Mouse (Mus musculus) brain, embryonic 14.5 days (tissue): ENCODE results near the gene Loxl1.

ENCODE experiments used
- CTCF ChIP-seq: fragments of 200-500 bp; IDR thresholded peaks from 2 replicates; pipeline ENCODE4 v1.5.1; 2012; ENCODE audit warnings: inconsistent platforms, mild to moderate bottlenecking, moderate library complexity, borderline replicate concordance; ENCODE audit not compliant: insufficient read depth, insufficient read length; ENCODE audit errors: extremely low read depth
- POLR2A ChIP-seq: fragments of 200-500 bp; IDR thresholded peaks from 2 replicates; pipeline ENCODE4 v1.6.1; 2012; ENCODE audit warnings: mild to moderate bottlenecking, inconsistent platforms, borderline replicate concordance; ENCODE audit not compliant: poor library complexity, insufficient read depth, insufficient read length, severe bottlenecking; ENCODE audit errors: extremely low read depth

- TF ChIP-seq POLR2A: no peak
- no peak for TF ChIP-seq CTCF
These were observed 41.9 kb downstream of the Loxl1 start for GRCm38 (mm10) chr9:58271109-58271508.
